Mouse (Mus musculus) CH12.LX (cell line): Measurements from ENCODE around the gene Npepps. TPM values are rescaled to one million over a fixed set of nuclear protein-coding genes. Genes with fewer than 3 reads are reported as not detected.

Source experiments
- DNase-seq: peaks from one replicate; pipeline ENCODE4 v3.0.0-alpha.2; 2013; ENCODE audit errors: extremely low read depth
- H3K27ac ChIP-seq: 2 replicates; pipeline ENCODE4 v1.5.1; 2012; ENCODE audit warnings: low read depth, mild to moderate bottlenecking, control low read depth, moderate library complexity; ENCODE audit not compliant: insufficient read depth
- H3K27me3 ChIP-seq: replicated peaks from 2 replicates; pipeline ENCODE3; 2012; ENCODE audit warnings: inconsistent platforms
- H3K36me3 ChIP-seq, 2 experiments: replicated peaks in 1 of 2; 2 replicates each; pipeline versions ENCODE3 to v1.6.1; 2012; ENCODE audit warnings: inconsistent platforms in 1 of 2, low read length in 1 of 2, mild to moderate bottlenecking in 1 of 2, mixed read lengths in 1 of 2, moderate library complexity in 1 of 2; ENCODE audit not compliant: control insufficient read depth in 1 of 2, insufficient read depth in 1 of 2
- H3K4me1 ChIP-seq, 2 experiments: 2 replicates each; pipeline ENCODE4 v1.6.1; 2012; ENCODE audit warnings: inconsistent platforms in 1 of 2, moderate library complexity in 1 of 2; ENCODE audit not compliant: insufficient read depth in 2 of 2, control insufficient read depth in 1 of 2
- H3K4me2 ChIP-seq: 2 replicates; pipeline ENCODE4 v1.6.1; 2012; ENCODE audit warnings: low read depth, mild to moderate bottlenecking, control low read depth; ENCODE audit not compliant: poor library complexity, insufficient read depth, severe bottlenecking
- H3K4me3 ChIP-seq, 3 experiments: fragments of 150-350 bp in 1 of 3; sonication (generic) in 1 of 3; replicated peaks in 1 of 3; 2 replicates each; pipeline versions ENCODE3 to v1.5.1; 2011 to 2012; ENCODE audit warnings: low read depth in 2 of 3, low read length in 2 of 3, mild to moderate bottlenecking in 2 of 3, moderate library complexity in 2 of 3, control low read depth in 1 of 3, improper control_type of control experiment in 1 of 3, inconsistent platforms in 1 of 3, mixed read lengths in 1 of 3; ENCODE audit not compliant: poor library complexity in 1 of 3
- H3K79me2 ChIP-seq: replicated peaks from 2 replicates; pipeline ENCODE4 v1.6.1; 2012; ENCODE audit warnings: mild to moderate bottlenecking, moderate library complexity; ENCODE audit not compliant: control insufficient read depth, poor library complexity, insufficient read depth, severe bottlenecking; ENCODE audit errors: extremely low read depth
- H3K9ac ChIP-seq: 2 replicates; pipeline ENCODE4 v1.6.1; 2012; ENCODE audit warnings: low read depth, mild to moderate bottlenecking, control low read depth, moderate library complexity; ENCODE audit not compliant: insufficient read depth
- H3K9me3 ChIP-seq: replicated peaks from 2 replicates; pipeline ENCODE3; 2012; ENCODE audit warnings: low read length, inconsistent platforms, mixed read lengths
- BHLHE40 ChIP-seq: IDR thresholded peaks from 2 replicates; pipeline ENCODE4 v1.6.1; 2011; ENCODE audit warnings: mild to moderate bottlenecking, low read depth, low read length, improper control_type of control experiment
- CTCF ChIP-seq, 2 experiments: IDR thresholded peaks in 1 of 2; conservative IDR thresholded peaks in 1 of 2; 2 replicates each; pipeline ENCODE4 v1.5.1; 2011 to 2012; ENCODE audit warnings: low read depth in 2 of 2, low read length in 2 of 2, improper control_type of control experiment in 1 of 2, inconsistent platforms in 1 of 2, mild to moderate bottlenecking in 1 of 2, moderate library complexity in 1 of 2
- EP300 ChIP-seq: IDR thresholded peaks from 2 replicates; pipeline ENCODE4 v1.6.1; 2011; ENCODE audit warnings: low read length, improper control_type of control experiment
- ETS1 ChIP-seq: conservative IDR thresholded peaks from 2 replicates; pipeline ENCODE4 v1.6.1; 2012; ENCODE audit warnings: low read depth, mild to moderate bottlenecking, inconsistent platforms, low read length, improper control_type of control experiment, moderate library complexity
- JUN ChIP-seq: IDR thresholded peaks from 2 replicates; pipeline ENCODE4 v1.6.1; 2011; ENCODE audit warnings: low read depth, mild to moderate bottlenecking, low read length, improper control_type of control experiment, moderate library complexity; ENCODE audit not compliant: insufficient read depth
- JUND ChIP-seq: conservative IDR thresholded peaks from 2 replicates; pipeline ENCODE4 v1.6.1; 2011; ENCODE audit warnings: low read depth, low read length, improper control_type of control experiment
- MAFK ChIP-seq: IDR thresholded peaks from 2 replicates; pipeline ENCODE4 v1.6.1; 2011; ENCODE audit warnings: low read length, improper control_type of control experiment; ENCODE audit not compliant: insufficient replicate concordance
- MAX ChIP-seq: IDR thresholded peaks from 2 replicates; pipeline ENCODE4 v1.6.1; 2011; ENCODE audit warnings: low read length, improper control_type of control experiment
- MAZ ChIP-seq: IDR thresholded peaks from 2 replicates; pipeline ENCODE4 v1.6.1; 2012; ENCODE audit warnings: low read depth, mild to moderate bottlenecking, inconsistent platforms, low read length, improper control_type of control experiment, moderate library complexity
- MEF2A ChIP-seq: IDR thresholded peaks from 2 replicates; pipeline ENCODE4 v1.6.1; 2014; ENCODE audit warnings: low read depth, mild to moderate bottlenecking, inconsistent platforms, low read length, improper control_type of control experiment, borderline replicate concordance
- MYC ChIP-seq: IDR thresholded peaks from 2 replicates; pipeline ENCODE4 v1.6.1; 2011; ENCODE audit warnings: low read depth, mild to moderate bottlenecking, improper control_type of control experiment, low read length
- PAX5 ChIP-seq: IDR thresholded peaks from 2 replicates; pipeline ENCODE4 v1.6.1; 2012; ENCODE audit warnings: low read length, inconsistent platforms, mixed read lengths
- POLR2A ChIP-seq: IDR thresholded peaks from 2 replicates; pipeline ENCODE4 v1.6.1; 2011; ENCODE audit warnings: low read depth, mild to moderate bottlenecking, improper control_type of control experiment, low read length
- RCOR1 ChIP-seq: conservative IDR thresholded peaks from 2 replicates; pipeline ENCODE4 v1.6.1; 2012; ENCODE audit warnings: low read depth, mild to moderate bottlenecking, inconsistent platforms, low read length, improper control_type of control experiment
- SIN3A ChIP-seq: IDR thresholded peaks from 2 replicates; pipeline ENCODE4 v1.6.1; 2012; ENCODE audit warnings: low read length, improper control_type of control experiment, inconsistent platforms
- SMC3 ChIP-seq: IDR thresholded peaks from 2 replicates; pipeline ENCODE4 v1.6.1; 2011; ENCODE audit warnings: low read depth, low read length, improper control_type of control experiment
- TBP ChIP-seq: conservative IDR thresholded peaks from 2 replicates; pipeline ENCODE4 v1.6.1; 2011; ENCODE audit warnings: low read depth, low read length, improper control_type of control experiment
- UBTF ChIP-seq: IDR thresholded peaks from 2 replicates; pipeline ENCODE4 v1.6.1; 2012; ENCODE audit warnings: low read depth, mild to moderate bottlenecking, inconsistent platforms, low read length, improper control_type of control experiment, moderate library complexity
- ZC3H11A ChIP-seq: IDR thresholded peaks from 2 replicates; pipeline ENCODE4 v1.6.1; 2012; ENCODE audit warnings: low read depth, mild to moderate bottlenecking, inconsistent platforms, low read length, improper control_type of control experiment
- dilution Hi-C: fragments of 300-500 bp; cut with MboI; formaldehyde crosslinking; loops from 2 replicates; pipeline ENCODE4 v1.14.3; 2020; ENCODE audit warnings: low sequenced_read_pairs; ENCODE audit not compliant: extremely low pct_unique_long_range_greater_than_20kb, extremely low pct_ligation_motif_present
- in situ Hi-C: fragments of 300-500 bp; cut with MboI; formaldehyde crosslinking; loops from 3 replicates; pipeline ENCODE4 v1.14.3; 2019; ENCODE audit warnings: low sequenced_read_pairs, low pct_ligation_motif_present, low pct_unique_long_range_greater_than_20kb, mixed read lengths
- polyA plus RNA-seq: library from polyadenylated mRNA; unstranded; fragments of >175 nt; gene quantifications from 2 replicates; pipeline ENCODE4 v1.2.1, GENCODE M21; 2012; ENCODE audit warnings: low read depth; ENCODE audit not compliant: insufficient read length
- total RNA-seq, 2 experiments: library from RNA; depleted of rRNA; stranded (reverse); fragments of 300-350 nt in 1 of 2; fragments of >200 nt in 1 of 2; gene quantifications; 2 replicates each; pipeline ENCODE4 v1.2.3; 2012 to 2014

Npepps gene
- total and polyA plus RNA-seq, 3 experiments = 29.8 to 50.8 (median 42.5) TPM

DNA sequence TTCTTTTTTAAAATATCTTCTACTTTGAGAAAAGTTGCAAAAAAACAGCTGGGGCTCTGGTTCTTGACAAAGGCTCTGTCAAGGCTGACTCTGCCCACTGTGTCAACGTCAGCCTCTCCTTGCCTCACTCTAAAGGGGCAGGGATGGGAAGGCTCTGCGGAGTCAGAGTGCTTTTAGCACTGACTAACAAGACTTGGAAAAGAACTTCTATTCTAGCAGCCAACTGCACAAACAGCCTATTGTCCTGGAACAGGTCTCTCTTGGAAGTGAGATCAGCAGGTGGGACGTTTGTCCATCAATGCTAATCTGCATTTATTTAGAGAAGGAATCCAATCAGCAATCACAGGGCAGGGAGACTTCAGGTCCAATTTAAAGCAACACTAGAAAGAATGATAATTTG lies 57.0 kb downstream of the Npepps start:
- H3K27ac ChIP-seq = no peak overlapping the region
- dilution Hi-C loops = no loop called here
- no peak overlapping the region for H3K4me2 ChIP-seq
- H3K4me1 ChIP-seq = no peaks in the 10 kb centered on the region
- H3K4me3 ChIP-seq = no peak overlapping the region
- TF ChIP-seq MAFK (no peak), MAX (no peak), POLR2A (no peak), TBP (no peak), SIN3A (no peak), BHLHE40 (no peak), MEF2A (no peak), UBTF (no peak)
- no peak for DNase-seq
- no peak overlapping the region for H3K9ac ChIP-seq
- H3K36me3 ChIP-seq = peaks cover 53 to 85% of the 10 kb centered on the region in 2 experiments
- no peaks in the 10 kb centered on the region for H3K9me3 ChIP-seq
- no peaks in the 10 kb centered on the region for H3K79me2 ChIP-seq
- in situ Hi-C loops = no loop called here
- H3K27me3 ChIP-seq = no peaks in the 10 kb centered on the region

DNA sequence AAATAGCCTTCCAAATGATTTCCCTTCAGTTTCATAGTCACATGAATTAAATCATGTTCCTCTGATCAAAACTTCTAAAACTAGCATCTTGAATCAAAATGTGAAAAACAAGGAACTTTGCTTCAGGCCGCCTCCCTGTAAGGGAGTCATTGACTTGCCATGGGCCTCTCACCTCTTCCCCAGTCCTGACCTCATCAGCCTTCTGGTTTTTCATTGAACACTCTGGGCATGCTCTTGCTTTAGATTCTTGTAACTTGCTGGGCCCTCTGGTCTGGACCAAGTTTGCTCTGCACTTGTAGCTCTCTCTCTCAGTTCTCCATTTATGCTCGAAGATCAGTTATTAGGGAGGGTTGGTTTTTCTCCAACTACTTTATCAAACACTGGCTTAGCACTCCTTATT lies 58.8 kb downstream of the Npepps start:
- Histone ChIP-seq H3K4me2 (no peak overlapping the region), H3K4me1 (no peaks in the 10 kb centered on the region), H3K9me3 (no peaks in the 10 kb centered on the region), H3K27me3 (no peaks in the 10 kb centered on the region), H3K27ac (no peak overlapping the region), H3K4me3 (no peak overlapping the region), H3K36me3 (peaks cover 67 to 86% of the 10 kb centered on the region in 2 experiments), H3K79me2 (no peaks in the 10 kb centered on the region), H3K9ac (no peak overlapping the region)
- no peak for DNase-seq
- dilution Hi-C loops = no loop called here
- in situ Hi-C loops = no loop called here
- no peak for TF ChIP-seq EP300

DNA sequence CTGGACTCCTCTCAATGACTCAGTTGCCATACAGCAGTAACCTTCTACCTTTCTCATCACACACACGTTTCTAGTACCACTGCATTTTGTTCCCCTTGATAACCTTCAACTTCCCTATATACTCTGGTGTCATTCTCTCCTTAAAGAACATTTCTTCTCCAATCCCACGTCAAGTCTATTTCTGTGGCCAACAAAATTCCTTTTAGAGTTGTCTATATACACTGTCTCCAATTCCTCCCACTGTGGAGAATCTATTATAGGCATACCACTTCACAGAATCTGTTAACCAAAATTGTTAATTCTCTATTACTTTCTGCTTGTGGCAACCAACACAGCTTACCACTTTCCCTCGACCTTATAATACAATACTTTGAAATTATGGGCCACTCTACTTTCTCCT lies 60.2 kb downstream of the Npepps start:
- H3K4me3 ChIP-seq = no peak overlapping the region
- no peaks in the 10 kb centered on the region for H3K27me3 ChIP-seq
- H3K4me2 ChIP-seq = no peak overlapping the region
- no peak for TF ChIP-seq ETS1
- no peak for TF ChIP-seq MAZ
- TF ChIP-seq MYC = no peak
- TF ChIP-seq POLR2A = no peak
- TF ChIP-seq RCOR1 = no peak
- no peak for TF ChIP-seq SMC3
- TF ChIP-seq EP300 = no peak
- no peak for TF ChIP-seq JUND
- TF ChIP-seq JUN = no peak
- TF ChIP-seq MAX = no peak
- no peak for TF ChIP-seq CTCF (conservative IDR thresholded peaks at IDR 0.05 in 1 of 2, IDR thresholded peaks at IDR 0.05 in 1 of 2; ENCODE audit: low read depth in 2 of 2, low read length in 2 of 2)
- no peak for TF ChIP-seq ZC3H11A
- no peak for TF ChIP-seq PAX5
- dilution Hi-C loops = no loop called here
- peaks cover 3% of the 10 kb centered on the region for H3K9me3 ChIP-seq
- no peak overlapping the region for H3K27ac ChIP-seq
- in situ Hi-C loops = no loop called here
- H3K79me2 ChIP-seq = no peaks in the 10 kb centered on the region
- H3K9ac ChIP-seq = no peak overlapping the region
- peaks cover 69 to 85% of the 10 kb centered on the region in 2 experiments for H3K36me3 ChIP-seq
- DNase-seq = no peak
- H3K4me1 ChIP-seq = no peaks in the 10 kb centered on the region
